Mouse (Mus musculus) liver, embryonic 14.5 days (tissue): ENCODE measurements around the gene Anapc11.

Source experiments
- CTCF ChIP-seq: IDR thresholded peaks from 2 replicates; pipeline ENCODE4 v1.5.1; 2016; ENCODE audit warnings: antibody characterized with exemption, low read depth, control low read depth
- EP300 ChIP-seq: IDR thresholded peaks from 2 replicates; pipeline ENCODE4 v1.6.1; 2016; ENCODE audit warnings: antibody characterized with exemption, low read depth

GRCm38 (mm10) chr11:120580871-120581331, 17.3 kb upstream of the Anapc11 start:
- TF ChIP-seq CTCF = no peak
- no peak for TF ChIP-seq EP300
